Mouse (Mus musculus) adrenal gland, adult 2 months (tissue): ENCODE results near the gene Ccdc3. TPM values are rescaled to one million over a fixed set of nuclear protein-coding genes. Genes with fewer than 3 reads are reported as not detected.

Experiments
- DNase-seq: peaks from one replicate; pipeline ENCODE4 v3.0.0; 2021
- polyA plus RNA-seq: library from polyadenylated mRNA; depleted of rRNA; stranded (reverse); fragments of >200 nt; gene quantifications from 2 replicates; pipeline ENCODE4 v1.2.3, GENCODE M21; 2012
- total RNA-seq, 2 experiments: library from RNA; stranded (reverse); gene quantifications; 2 replicates each; pipeline ENCODE4 v1.2.3; 2021

The Ccdc3 gene
- total and polyA plus RNA-seq, 3 experiments, result 11.3 to 20.5 (median 12.9) TPM

DNA sequence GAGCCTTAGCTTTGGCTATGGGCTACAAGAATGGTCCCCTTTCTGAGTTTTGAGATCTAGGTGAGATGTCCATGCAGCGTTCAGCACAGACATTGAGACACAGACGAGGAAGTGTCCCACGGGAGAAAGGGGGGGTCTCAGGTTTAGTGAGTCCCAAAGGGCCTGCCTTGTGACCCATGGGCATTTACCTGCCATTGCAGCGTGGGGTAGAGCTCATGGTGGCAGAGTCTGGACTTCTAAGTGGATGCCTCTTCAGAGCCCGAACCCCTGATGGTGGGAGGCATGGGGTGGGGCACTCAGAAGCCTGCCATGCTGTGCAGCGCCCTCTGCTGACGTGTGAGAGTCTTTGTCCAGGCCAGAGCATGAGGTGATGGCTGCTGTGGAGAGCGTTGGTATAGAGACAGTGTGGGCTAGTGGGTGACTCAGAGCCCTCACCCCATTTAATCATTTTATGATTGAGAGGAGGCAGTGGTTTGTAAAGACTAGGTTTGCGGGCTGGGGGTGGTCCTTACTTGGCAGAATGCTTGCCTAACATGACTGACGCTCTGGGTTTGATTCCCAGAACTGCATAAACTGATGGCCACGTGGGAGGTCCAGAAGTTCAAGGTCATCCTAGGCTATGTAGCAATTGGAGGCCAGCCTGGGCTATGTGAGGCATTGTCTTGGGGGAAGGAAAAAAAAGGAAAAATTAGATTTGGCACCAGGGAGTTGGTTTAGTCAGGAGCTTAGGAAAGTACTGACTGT, 23.6 kb downstream of the Ccdc3 start:
- no peak for DNase-seq

DNA sequence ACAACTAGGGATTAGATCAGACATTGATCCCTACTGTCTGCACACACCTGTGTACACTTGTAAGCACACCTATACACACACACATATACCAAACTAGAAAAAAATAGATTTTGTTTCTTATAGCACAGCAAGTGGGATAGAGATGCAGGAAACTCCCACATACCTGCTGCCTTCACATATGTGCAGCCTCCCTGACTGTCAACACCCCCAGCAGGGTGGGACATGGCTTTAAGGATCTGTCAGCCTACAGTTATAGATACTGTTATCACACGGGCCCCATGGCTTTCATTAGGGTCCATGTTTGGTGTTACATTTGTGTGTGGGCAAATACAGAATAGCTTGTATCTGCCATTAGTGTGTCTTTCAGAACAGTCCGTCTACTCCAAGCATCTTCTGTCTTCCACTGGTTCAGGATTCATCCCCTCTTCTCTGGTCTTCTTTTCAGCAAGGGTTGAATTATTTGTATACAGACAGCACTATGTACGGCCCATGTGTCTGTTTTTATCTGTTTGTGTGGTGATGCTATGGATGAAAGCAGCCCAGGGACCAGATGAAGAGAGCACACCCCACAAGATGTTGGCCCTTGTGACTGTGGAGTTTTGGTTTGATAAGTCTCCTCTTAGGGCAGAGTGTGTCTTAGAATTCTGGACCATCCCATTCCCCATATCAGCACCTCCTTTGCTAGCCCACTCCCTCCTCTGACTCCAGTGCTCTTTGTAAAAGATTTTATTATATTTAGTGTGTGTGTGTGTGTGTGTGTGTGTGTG, 24.5 kb downstream of the Ccdc3 start:
- DNase-seq, result no peak

DNA sequence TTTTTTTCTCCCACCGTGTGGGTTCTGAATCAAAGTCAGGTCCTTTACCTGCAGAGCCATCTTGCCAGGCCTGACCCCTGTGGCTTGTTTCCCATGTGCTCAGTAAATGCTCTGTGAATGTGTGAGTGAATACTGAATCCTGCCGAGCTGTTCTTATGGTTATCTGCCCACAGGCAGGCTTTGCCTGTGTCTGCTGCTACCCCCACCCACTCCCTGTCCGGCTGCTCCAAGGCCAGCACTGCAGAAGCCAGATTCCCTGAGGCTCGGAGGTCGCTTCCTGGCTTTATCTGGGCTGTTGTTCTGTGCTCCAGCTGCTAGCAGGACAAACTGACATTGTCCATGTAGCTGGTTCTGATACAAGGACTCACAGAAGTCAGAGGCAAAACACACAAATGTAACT, 25.2 kb downstream of the Ccdc3 start:
- DNase-seq, result no peak

DNA sequence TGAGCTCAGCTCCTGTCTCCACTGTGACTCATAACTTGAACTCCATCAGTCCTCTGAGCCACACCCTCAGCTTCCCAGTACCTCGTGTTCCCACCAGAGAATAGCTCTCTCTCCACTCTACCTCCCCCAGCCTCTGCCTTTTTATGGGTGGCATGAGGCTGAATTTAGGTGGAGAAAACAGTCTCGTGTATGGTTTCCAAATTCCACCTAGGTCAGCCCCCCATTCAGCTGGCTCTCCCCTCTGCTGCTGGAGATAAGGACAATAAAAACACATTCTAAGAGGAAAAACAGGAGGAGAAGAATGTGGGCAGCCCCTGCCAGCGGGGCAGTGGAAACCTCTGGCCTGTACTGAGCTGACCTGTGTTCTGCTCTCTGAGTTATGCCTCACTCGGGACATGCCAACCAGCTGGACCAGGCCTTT, 28.4 kb downstream of the Ccdc3 start:
- DNase-seq, result no peak

DNA sequence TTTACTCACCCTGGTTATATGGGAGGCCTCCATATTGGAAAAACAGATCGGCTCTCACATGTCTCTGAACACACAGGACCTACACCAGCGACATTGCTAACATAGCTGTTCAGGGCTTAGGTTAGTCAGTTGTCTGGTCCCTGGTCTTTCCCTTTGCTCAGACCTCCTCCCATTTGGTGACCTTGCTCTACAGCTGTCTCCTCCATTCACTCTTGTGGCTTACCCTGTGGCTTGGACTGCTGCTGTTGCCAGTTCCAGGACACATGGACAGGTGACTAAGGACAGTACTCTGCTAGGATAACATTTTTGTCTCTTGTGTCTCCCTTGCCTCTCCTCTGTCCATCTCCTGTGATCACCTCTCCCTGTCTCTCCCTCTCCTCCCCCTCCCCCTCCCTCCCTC, 29.2 kb downstream of the Ccdc3 start:
- no peak for DNase-seq

DNA sequence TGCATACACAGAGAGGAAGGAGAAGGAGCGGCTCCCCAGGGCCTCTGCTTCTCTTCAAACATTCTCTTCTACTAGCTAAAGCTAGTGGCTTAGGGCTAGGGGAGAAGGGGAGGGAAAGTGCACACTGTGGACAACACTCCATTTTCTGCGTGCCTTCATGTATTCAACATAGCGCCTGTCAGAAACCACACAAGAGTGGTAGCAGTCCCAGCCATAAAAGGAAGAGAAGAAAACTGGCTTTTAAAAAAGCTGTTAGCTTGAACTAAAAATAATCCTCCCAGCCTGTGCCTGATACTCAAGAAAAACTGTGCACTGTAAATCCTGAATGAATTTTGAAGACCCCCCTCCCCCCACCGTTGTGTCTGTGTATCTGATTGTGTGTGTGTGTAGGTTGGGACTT, 33.2 kb downstream of the Ccdc3 start:
- no peak for DNase-seq

DNA sequence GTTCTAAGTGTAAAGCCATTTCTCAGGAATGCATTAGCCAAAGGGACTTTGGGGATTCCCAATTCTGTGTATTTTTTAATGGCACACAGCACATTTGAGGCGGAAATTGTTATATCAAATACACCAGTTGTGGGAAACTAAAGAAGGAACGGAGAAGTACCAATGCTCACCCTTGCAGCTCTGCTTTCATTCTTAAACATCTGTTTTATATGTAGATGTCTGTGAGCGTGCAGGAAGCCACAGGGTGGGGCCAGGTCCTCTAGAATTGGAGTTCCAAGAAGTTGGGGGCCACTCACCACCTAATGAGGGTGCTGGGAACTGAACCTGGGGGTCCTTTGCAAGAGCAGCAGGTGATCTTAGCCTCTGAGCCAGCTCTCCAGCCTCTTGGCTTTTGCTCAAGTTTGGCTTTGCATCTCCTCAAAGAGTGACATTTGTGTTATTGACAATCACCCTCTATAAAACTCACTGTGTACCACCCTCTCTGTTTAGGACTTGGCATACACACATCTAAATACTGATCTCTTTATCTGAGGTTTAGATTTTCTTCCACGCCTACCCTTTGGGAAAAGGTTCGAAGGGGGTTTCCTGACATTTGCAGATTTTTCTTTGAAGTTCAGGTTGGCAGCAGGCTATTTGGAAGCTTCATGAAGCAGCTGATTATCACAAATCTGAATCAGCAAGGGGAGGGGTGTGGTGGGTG, 33.9 kb downstream of the Ccdc3 start:
- no peak for DNase-seq

DNA sequence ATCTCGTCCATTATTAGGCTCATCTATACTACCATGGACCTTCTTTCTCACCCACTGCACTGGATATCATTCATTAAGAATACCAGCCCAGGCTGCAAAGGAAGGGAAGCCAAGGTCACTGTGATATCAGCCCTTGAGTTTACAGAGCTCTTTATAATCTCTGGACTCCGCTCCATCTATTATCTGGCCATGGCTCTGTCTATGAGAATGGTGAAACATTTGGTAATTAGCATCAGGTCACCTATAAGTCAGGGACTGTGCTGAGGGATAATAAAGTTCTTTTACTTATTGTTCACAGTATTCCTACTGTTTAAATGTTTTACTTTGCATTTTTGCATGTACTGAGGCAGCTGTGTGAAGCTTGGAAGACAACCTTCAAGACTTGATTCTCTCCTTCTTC, 35.2 kb downstream of the Ccdc3 start:
- no peak for DNase-seq

DNA sequence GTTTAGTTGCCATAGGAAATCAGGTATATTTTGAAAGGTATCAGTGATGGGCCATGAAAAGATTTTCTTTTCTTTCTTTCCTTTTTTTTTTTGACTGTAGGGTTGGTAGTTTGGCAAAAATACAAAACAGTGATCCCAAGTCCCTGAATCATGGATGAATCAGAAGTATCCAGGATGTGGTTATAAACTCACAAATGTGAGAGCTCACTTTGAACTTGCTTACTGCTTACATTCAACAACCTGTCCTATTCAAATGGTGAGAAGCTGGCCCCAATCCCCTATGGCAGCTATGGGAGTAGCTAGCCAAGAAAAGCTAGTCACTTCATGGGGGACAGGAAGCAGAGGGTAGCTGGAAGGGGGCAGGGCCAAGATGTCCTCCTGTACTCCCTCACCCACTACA, 37.1 kb downstream of the Ccdc3 start:
- DNase-seq, result no peak

DNA sequence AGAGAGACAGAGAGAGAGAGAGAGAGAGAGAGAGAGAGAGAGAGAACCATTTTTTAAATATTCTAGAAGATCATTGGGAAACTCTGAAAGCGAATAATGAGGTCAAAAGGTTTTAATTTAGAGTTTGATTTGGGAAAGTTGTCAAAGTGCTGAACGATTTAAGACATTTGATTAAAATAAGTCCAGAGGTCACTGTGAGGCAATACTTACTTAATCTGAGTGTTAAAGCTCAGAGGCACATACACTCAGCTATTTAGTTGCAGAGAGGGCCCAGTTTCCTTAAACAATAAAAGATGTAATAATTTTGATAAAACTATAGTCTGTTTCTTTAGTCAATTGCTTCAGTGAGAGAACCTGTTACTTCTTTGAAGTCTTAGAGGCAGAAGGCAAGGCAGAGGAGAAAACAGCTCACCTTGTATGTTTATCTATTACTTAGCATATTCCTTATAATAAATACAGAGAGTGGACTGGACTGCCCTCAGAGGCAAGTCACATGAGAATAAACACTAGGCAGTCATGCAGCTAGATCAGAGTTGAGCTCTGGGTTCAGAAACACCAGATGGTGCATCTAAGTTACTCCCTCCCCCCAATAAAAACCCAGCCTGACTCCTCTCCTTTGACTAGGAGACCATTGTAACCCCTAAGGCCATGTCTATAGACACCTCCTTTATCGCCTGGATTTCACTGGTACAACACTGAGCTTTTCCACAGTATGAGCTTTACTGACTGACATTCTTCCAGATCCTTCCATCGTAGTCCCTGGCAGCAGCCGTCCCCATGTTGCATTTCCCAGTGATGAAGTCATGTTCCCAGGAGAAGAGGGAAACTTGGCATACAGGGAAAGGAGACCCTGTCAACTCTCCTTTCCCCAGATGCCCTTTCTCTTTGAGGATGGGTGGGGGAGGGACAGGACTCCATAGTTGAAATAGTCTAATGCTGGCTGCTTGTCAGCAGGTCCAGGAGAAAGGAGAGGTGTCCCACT, 44.2 kb downstream of the Ccdc3 start:
- DNase-seq, result no peak

DNA sequence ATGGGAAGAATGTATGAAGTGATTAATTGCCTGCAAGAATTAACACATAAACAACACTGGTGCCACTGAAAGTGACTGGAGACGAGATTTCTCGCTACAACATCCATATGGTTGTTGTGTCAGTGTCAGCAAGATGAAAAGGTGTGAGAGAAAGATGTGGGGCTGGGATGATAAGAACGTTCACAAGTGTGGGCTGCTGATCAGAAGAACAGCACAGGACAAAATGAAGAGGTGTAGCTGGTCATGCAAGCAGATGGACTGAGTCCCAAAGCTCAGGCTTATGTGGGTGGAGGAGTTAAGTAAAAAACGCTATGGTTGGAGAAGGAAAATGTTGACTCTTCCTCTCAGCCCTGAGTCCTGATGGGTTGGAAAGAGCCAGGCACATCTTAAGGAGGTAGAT, 46.6 kb downstream of the Ccdc3 start:
- DNase-seq, result no peak

DNA sequence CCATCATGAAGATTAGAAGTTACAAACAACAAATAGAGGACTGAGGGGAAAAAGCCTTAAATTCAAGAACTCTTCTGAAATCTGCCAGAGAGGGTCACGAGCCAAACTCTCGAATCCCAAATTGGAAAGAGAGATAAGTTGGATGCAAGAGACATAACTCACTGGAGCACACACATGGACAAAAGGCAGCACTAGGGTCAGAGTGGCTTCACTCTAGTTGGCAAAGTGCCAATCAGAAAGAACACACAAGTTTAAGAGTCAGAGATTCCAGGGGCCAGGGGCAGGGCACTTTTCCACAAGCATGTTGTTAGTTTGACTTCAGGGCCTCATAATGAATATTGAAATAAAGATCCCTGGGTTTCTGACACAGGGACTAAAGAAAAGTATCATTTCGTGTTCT, 48.1 kb downstream of the Ccdc3 start:
- no peak for DNase-seq

DNA sequence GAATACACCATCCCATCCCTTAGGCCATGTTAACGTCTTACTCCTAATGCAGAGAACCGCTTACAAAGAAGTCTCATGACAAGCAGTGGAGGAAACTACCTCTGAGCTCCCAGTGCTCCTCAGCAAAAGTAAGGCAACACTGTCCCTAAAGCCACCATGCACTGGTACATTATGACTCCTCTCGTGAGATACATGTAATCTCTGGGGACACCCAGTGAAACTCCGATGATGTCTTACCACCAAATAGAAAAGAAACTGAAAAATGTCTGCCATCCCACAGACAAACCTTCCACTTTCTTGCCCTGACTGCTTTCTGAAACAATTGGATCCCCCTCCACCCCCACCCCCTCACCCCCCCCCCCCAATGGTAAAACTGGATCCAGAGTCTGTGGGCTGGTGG, 54.6 kb downstream of the Ccdc3 start:
- no peak for DNase-seq

DNA sequence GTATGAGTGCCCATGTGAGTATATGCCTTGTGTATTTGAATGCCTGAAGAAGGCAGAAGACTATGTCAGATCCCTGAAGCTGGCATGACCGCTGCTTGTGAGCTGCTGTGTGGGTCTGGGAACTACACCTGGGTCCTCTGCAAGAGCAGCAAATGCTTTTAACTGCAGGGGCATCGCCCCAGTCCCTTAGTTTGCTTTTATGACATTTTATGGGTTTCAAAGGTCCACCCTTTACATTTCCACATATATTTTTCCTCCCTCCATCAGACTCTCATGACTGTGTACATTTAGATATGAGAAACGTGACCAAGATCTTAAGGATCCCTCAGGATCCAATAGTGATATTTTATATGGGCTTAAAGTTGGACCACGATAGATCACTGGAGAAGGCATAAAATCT, 55.5 kb downstream of the Ccdc3 start:
- no peak for DNase-seq

DNA sequence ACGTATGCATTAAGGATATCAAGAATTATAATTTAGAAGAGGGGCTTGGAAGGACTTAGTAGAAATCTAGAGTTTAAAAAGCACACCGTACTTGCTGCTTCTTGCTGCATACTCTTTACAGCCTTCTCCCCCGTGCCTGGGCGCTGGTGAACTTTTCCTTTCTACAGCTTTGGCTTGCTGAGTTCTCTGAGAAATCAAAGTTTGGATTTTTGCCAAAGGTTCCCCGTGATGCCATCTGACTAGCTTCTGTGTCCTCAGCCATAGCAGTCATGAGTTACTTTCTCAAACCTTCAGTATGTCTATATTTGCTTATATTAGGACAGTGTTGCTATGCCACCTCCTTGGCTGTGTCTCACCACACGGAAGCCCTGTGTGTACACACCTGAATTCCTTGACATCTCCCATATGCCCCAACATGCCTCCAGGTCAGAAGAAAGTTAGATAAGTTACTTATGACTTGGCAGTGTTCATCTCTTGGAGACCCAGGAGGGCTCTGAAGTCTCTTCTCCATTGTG, 57.2 kb downstream of the Ccdc3 start:
- DNase-seq, result no peak

DNA sequence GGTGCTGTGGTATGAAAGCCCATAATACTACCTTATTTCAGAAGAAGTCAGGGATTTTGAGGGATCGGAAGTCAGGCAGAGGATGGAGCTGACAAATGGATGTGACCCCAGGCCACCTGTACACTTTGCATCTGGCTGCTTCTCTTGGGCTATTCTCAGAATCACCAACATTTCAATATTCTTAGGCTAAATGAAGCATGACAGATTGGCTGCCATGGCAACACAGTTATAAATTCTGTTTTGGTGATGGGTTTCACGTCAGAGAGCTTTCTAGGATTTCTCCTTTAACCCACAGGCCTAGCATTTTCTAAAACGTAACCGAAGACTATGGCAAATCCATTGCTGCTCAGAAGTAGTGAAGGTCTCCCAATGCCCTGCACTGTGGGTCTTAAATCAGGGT, 59.9 kb downstream of the Ccdc3 start:
- no peak for DNase-seq

DNA sequence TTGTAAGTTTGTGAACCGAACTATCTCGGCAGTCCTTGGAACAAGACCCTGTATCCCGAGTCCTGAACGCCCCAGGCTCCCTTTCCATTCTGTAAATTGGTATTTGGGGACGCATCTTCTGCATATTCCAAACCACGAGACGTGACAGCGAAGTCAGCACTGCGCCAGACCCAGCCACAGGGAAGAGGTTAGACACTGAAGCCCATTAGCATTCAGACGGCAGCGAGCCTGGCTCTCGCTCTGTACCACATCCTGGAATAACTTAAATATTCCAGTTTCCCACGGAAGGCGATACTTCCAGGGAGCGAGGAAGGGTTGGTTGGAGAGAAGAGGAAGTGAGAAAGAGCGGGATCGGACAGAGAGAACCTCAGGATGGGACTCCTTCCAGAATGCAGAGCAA, 61.7 kb downstream of the Ccdc3 start:
- DNase-seq, result no peak

DNA sequence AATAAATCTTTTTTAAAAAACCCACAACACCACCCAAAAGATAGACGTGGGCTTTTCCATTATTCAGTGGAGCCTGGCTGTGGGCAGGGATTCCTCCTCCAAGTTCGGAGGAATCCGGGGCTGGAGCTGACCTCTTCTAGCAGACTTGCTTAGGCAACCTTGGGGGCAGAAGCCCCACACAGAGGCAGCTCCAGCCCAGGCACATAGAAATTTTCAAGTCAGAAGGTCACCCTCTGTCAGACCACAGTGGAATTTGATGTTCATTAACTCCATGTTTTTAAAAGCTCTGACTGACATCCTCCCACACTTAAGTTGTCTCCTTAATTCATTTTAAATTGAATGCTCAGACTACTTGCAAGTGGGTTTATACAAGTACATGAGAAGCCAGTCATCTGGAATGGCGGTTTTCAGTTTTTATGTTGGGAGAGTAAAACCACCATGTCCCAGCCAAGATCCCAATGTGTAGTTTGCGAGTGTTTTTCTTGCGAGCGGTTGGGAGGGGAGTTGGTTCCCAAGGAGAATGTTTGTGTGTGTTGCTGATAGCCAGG, 63.3 kb downstream of the Ccdc3 start:
- DNase-seq, result no peak

DNA sequence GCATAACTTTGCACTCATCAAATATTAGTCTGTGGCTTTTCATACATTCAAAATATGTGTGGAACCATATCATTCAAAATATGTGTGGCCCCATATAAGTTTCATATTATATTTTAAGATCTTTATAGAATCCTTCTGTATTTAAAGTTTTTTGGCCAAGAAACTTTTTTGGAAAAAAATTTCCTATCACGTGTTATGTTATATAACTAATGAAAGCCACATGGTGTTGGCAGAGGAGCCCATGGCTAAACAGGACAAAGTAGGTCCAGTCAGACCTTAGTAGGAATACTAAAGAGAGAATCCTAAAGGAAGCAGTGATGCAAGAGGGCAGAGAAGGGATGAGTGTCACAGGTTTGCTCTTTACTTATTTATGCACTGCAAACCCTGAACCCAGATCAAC, 65.6 kb downstream of the Ccdc3 start:
- DNase-seq, result no peak

DNA sequence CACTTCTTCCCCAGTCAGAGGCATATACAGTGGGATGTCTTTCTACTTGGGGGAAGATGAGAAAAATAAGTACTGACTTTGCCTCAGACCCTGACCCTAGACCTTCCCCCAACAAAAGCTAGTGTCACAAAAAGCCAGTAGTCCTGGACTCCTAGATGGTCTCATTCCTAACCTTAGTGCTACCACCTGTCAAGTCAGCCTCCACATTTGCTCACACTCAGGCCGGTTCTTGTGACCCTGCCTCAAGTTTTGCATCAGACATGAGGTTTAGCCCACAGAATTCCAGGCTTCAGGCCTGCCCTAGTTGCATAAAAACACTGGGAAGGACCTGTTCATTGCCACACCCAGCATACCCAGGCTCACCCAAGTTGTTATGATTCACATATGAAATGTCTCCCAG, 67.4 kb downstream of the Ccdc3 start:
- DNase-seq, result no peak

DNA sequence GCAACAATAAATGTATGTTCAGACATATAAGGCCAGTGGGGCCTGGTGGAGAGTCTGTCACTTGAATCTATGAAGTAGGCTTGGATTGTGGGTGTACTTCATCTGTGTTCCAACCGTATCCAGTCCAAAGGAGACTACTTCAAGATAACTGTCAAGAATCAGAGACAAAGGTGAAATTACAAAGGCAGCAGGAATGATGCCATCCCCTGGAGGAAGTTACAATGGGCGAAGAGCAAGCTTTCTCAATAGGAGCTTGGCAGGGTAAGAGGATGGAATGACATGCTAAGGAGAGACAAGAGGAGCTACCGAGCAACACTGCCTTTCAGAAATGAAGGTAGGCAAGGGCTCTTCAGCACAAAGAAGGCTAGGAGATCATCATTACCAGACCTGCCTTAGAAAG, 69.1 kb downstream of the Ccdc3 start:
- DNase-seq, result no peak
